In the genomic region with DNA sequence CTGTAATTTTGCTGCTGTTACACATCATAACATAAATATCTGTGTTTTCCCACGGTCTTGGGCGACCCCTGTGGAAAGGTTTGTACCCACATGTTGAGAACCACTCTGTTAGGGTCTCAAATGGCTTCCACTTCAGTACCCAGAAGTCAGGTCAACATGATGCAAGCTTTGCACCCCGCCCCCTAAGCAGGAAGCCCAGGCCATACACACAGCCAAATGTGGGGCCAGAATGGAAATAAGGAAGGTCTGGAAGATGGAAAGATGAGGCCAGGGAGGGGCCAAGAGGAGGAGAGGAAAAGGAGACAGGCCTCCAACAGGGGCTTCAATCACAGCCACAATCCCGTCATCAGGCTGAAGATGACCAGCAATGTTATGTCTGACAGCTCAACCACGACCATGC, we compare ENCODE assay signal across 9 mouse cellular contexts. TPM values are rescaled to one million over a fixed set of nuclear protein-coding genes. Genes with fewer than 3 reads are reported as not detected.
DNase-seq lines count a peak whose midpoint lies in the region; ATAC-seq and TF ChIP-seq lines count a peak whose summit lies in the region.
"Had no signal": no experiment of that assay in that cellular context is flagged by ENCODE, and none has a peak within 500 bp of the region (broad histone marks: within the 10 kb centered on the region; RNA-seq: fewer than 3 reads in every experiment).

No protein-coding gene starts in this region.

- intact Hi-C loops in heart, adult 2 months (cut with DNase I) = loop anchor here (1.0 to 2.0 kb wide), 2 partner anchors 17 to 36 kb away; no protein-coding TSS in a partner anchor

- DNase-seq in heart, adult 2 months = no peak
- no peak for DNase-seq in heart, adult 8-10 months (ENCODE audit: low spot score)
- no peak for DNase-seq in embryonic facial prominence, embryonic 10.5 days (ENCODE audit: low spot score)
- DNase-seq in right cerebral cortex, adult 2 months (ENCODE audit: low spot score in 2 of 2) = no peak
- no peak for DNase-seq in adrenal gland, adult 8-10 months
- no peak for DNase-seq in thymus, adult 18-20 months

- no peaks in the 10 kb centered on the region for H3K36me3 ChIP-seq in heart, adult 2 months (ENCODE audit: control insufficient read depth, insufficient read depth, low read length)
- H3K36me3 ChIP-seq in embryonic facial prominence, embryonic 10.5 days (replicated peaks) = peaks cover 10% of the 10 kb centered on the region
- H3K36me3 ChIP-seq in hindbrain, embryonic 13.5 days = no peaks in the 10 kb centered on the region
- H3K36me3 ChIP-seq in midbrain, embryonic 13.5 days = no peaks in the 10 kb centered on the region

- no peaks in the 10 kb centered on the region for H3K9me3 ChIP-seq in embryonic facial prominence, embryonic 10.5 days
- no peaks in the 10 kb centered on the region for H3K9me3 ChIP-seq in hindbrain, embryonic 13.5 days
- no peaks in the 10 kb centered on the region for H3K9me3 ChIP-seq in midbrain, embryonic 13.5 days

- 23% methylated on average over 5 of the region's 5 CpGs for WGBS in heart, adult 2 months
- 61% methylated on average over 5 of the region's 5 CpGs for WGBS in embryonic facial prominence, embryonic 10.5 days
- whole genome bisulfite sequencing in hindbrain, embryonic 13.5 days = 51% methylated on average over 5 of the region's 5 CpGs
- 44% methylated on average over 5 of the region's 5 CpGs for whole genome bisulfite sequencing in midbrain, embryonic 13.5 days

- H3K9ac ChIP-seq in heart, adult 2 months (ENCODE audit: low read depth, low read length) = 0 out of 2 replicates have a peak overlapping the region, but pooled peaks have one; percentile 1
- peak overlapping the region; percentile 72 for H3K9ac ChIP-seq in hindbrain, embryonic 13.5 days
- H3K9ac ChIP-seq in midbrain, embryonic 13.5 days (replicated peaks) = peak overlapping the region; percentile 46; the same call in 1 of the 2 replicates

- no peak for TF ChIP-seq POLR2A in heart, adult 2 months (IDR thresholded peaks at IDR 0.05; ENCODE audit: insufficient read depth, low read depth, low read length)

- H3K4me1 ChIP-seq in heart, adult 2 months (ENCODE audit: control insufficient read depth, insufficient read depth, low read length) = peaks cover 40% of the 10 kb centered on the region
- peaks cover 77% of the 10 kb centered on the region for H3K4me1 ChIP-seq in embryonic facial prominence, embryonic 10.5 days
- H3K4me1 ChIP-seq in hindbrain, embryonic 13.5 days (replicated peaks) = peaks cover 87% of the 10 kb centered on the region
- peaks cover 73% of the 10 kb centered on the region for H3K4me1 ChIP-seq in midbrain, embryonic 13.5 days (replicated peaks)

- H3K27ac ChIP-seq in heart, adult 2 months = peak overlapping the region; percentile 98
- peak overlapping the region; percentile 93 for H3K27ac ChIP-seq in embryonic facial prominence, embryonic 10.5 days (replicated peaks)
- peak overlapping the region; percentile 97 for H3K27ac ChIP-seq in hindbrain, embryonic 13.5 days
- peak overlapping the region; percentile 96 for H3K27ac ChIP-seq in midbrain, embryonic 13.5 days

- no peak overlapping the region for H3K4me3 ChIP-seq in heart, adult 2 months
- peak overlapping the region; percentile 49; the same call in 1 of the 2 replicates for H3K4me3 ChIP-seq in embryonic facial prominence, embryonic 10.5 days
- H3K4me3 ChIP-seq in hindbrain, embryonic 13.5 days = no peak overlapping the region
- no peak overlapping the region for H3K4me3 ChIP-seq in midbrain, embryonic 13.5 days (replicated peaks)

- TF ChIP-seq CTCF in heart, adult 2 months (IDR thresholded peaks at IDR 0.05) = 0 out of 2 replicates have a peak, but pooled peaks have one; percentile 15

- TF ChIP-seq EP300 in heart, adult 2 months (IDR thresholded peaks at IDR 0.05; ENCODE audit: insufficient read depth, low read depth, low read length) = no peak

- H3K27me3 ChIP-seq in heart, adult 2 months (ENCODE audit: control insufficient read depth, insufficient read depth, low read length) = no peaks in the 10 kb centered on the region
- no peaks in the 10 kb centered on the region for H3K27me3 ChIP-seq in embryonic facial prominence, embryonic 10.5 days (replicated peaks; ENCODE audit: low read depth, poor library complexity, severe bottlenecking)
- H3K27me3 ChIP-seq in hindbrain, embryonic 13.5 days = no peaks in the 10 kb centered on the region
- H3K27me3 ChIP-seq in midbrain, embryonic 13.5 days = no peaks in the 10 kb centered on the region
- H3K27me3 ChIP-seq: CH12.LX had no signal

- peaks cover 13% of the 10 kb centered on the region for H3K79me2 ChIP-seq in heart, adult 2 months (replicated peaks; ENCODE audit: control insufficient read depth, insufficient read depth, low read length)

- peak overlapping the region; percentile 50; the same call in 1 of the 2 replicates for H3K4me2 ChIP-seq in hindbrain, embryonic 13.5 days
- peak overlapping the region; percentile 53; the same call in 1 of the 2 replicates for H3K4me2 ChIP-seq in midbrain, embryonic 13.5 days (replicated peaks)

- no peak for ATAC-seq in hindbrain, embryonic 13.5 days (ENCODE audit: low FRiP score)
- ATAC-seq in midbrain, embryonic 13.5 days = no peak

RNA-seq across cellular contexts. Expression of gene Ncor2, which starts 37.1 kb away (rescaled TPM):
- total RNA-seq in heart, adult 2 months (2021) = 10 to 100 TPM; 73.5 to 77.5 TPM
- polyA plus RNA-seq in heart, adult 2 months (2012; rRNA removed) = 27.9 and 39.1 TPM in 2 replicates
- total RNA-seq in heart, adult 8-10 months (2022) = 10 to 100 TPM; 81.6 to 92.4 (median 84.5) TPM
- polyA plus RNA-seq in embryonic facial prominence, embryonic 10.5 days (2016; fragmentation: Nextera tagmentation; extraction: Ambion mirVana) = 19.2 and 19.8 TPM in 2 replicates
- 24.8 and 25.1 TPM in 2 replicates for polyA plus RNA-seq in hindbrain, embryonic 13.5 days (2015; fragmentation: Nextera tagmentation; extraction: Ambion mirVana)
- 20.2 and 22.6 TPM in 2 replicates for polyA plus RNA-seq in midbrain, embryonic 13.5 days (2015; fragmentation: Nextera tagmentation; extraction: Ambion mirVana)
- 100 to 1,000 TPM; 188 to 380 (median 257) TPM for total RNA-seq in adrenal gland, adult 8-10 months (2022)

Comparison
In these comparisons a context has a peak if more than half of its experiments do, and no peak if none do; other contexts are left out.
1. H3K9ac ChIP-seq: peak in every context shown above with its lines; median percentile 72 in hindbrain, embryonic 13.5 days; 46 in midbrain, embryonic 13.5 days; 1 in heart, adult 2 months.